Mouse (Mus musculus): ENCODE measurements around the gene Trpm2. TPM values are rescaled to one million over a fixed set of nuclear protein-coding genes. Genes with fewer than 3 reads are reported as not detected.

Gene Trpm2
- polyA plus RNA-seq, 1 experiment from 2014 or later, result 0.59 TPM

DNA sequence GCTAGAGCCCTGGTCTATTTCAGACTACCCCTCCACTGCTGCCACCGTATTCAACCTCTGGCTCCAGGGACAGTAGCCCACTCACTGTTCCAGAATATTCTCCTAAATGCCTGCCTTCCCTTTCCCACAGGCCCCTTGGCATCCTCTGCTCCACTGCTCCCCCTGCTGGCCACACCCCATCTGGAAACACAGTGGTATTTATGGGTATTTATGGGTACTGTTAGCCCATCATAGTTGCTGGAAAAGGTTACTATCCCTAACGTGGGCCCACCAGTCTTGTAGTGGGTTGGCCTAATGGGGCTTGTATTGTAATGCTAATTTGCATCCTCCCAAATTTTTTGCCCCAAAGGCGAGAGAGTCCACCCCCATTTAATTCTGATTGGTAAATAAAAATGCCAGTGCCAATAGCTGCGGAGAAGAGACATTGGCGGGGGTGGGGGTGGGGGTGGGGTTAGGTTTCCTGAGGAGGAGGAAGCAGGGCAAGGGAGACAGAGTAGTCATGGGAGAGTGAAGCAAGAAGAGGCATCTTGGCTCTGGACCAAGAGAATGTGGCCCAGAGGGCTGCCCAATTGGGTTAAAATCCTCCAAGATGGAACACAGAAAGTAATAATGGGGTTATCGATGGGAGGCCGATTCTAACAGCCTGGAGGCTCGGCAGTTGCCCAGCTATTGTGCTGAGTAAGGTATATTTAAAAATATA is 53.6 kb downstream of the Trpm2 start:
- H3K9me3 ChIP-seq (ENCODE audit: low read length), result no peaks in the 10 kb centered on the region
- no peak for ATAC-seq (ENCODE audit: low FRiP score, low TSS enrichment)
- 62% methylated on average over 8 of the region's 8 CpGs for WGBS
- H3K4me3 ChIP-seq (ENCODE audit: low read length), result no peak overlapping the region
- no peak overlapping the region for H3K4me2 ChIP-seq (replicated peaks; ENCODE audit: low read depth, low read length)
- no peaks in the 10 kb centered on the region for H3K36me3 ChIP-seq (ENCODE audit: insufficient read depth, low read length)
- no peak overlapping the region for H3K9ac ChIP-seq (replicated peaks; ENCODE audit: low read length)
- H3K4me1 ChIP-seq (ENCODE audit: insufficient read depth, low read length), result no peaks in the 10 kb centered on the region
- no peaks in the 10 kb centered on the region for H3K27me3 ChIP-seq (ENCODE audit: insufficient read depth, low read length)
- H3K27ac ChIP-seq (ENCODE audit: low read length), result no peak overlapping the region

DNA sequence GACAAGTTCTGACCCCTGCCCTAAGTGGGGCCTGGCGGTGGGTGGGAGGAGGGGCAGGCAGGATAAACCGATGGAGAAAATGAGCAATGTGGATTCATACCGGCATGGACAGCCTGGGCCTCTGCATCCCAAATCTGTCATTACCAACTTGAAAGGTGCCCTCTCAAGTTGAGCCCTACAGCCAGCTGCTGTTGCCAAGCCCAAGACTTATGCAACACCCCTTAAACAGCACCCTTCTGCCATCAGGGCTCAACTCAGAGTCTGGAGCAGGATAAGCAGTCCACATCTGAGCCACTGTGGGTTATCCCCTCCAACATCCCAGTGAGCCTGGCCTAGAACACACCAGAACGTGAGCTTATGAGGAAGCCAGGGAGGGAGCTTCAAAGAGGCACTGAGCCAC is 57.1 kb downstream of the Trpm2 start:
- no peaks in the 10 kb centered on the region for H3K36me3 ChIP-seq (ENCODE audit: insufficient read depth, low read length)
- no peak overlapping the region for H3K9ac ChIP-seq (replicated peaks; ENCODE audit: low read length)
- no peak overlapping the region for H3K27ac ChIP-seq (ENCODE audit: low read length)
- H3K4me3 ChIP-seq (ENCODE audit: low read length), result no peak overlapping the region
- H3K27me3 ChIP-seq (ENCODE audit: insufficient read depth, low read length), result no peaks in the 10 kb centered on the region
- no peaks in the 10 kb centered on the region for H3K4me1 ChIP-seq (ENCODE audit: insufficient read depth, low read length)
- WGBS, result 66% methylated on average over 4 of the region's 4 CpGs
- no peaks in the 10 kb centered on the region for H3K9me3 ChIP-seq (ENCODE audit: low read length)
- no peak for ATAC-seq (ENCODE audit: low FRiP score, low TSS enrichment)
- no peak overlapping the region for H3K4me2 ChIP-seq (replicated peaks; ENCODE audit: low read depth, low read length)

DNA sequence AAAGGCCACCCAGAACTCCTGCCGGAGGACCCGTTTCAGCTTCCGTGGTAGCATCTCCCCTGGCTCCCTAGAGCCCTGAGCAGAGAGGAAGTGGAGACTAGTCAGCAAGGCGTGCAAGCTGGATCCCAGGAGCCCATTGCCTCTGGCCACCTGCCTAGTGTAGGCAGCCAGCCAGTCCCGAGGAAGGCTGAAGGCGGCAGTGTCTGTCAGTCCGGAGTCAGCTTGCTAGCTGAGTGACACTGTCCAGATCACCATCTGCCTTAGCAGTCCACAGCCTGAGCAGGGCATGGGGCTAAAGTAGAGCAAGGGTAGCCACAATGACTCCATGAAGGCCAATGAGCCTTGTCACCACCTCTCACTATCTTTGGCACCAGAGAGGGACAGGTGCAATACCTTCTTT is 57.8 kb downstream of the Trpm2 start:
- H3K4me2 ChIP-seq (replicated peaks; ENCODE audit: low read depth, low read length), result no peak overlapping the region
- H3K4me1 ChIP-seq (ENCODE audit: insufficient read depth, low read length), result no peaks in the 10 kb centered on the region
- H3K9me3 ChIP-seq (ENCODE audit: low read length), result peaks cover 4% of the 10 kb centered on the region; the same call in 1 of the 2 replicates
- WGBS, result 74% methylated on average over 7 of the region's 7 CpGs
- no peak overlapping the region for H3K4me3 ChIP-seq (ENCODE audit: low read length)
- no peak overlapping the region for H3K27ac ChIP-seq (ENCODE audit: low read length)
- H3K36me3 ChIP-seq (ENCODE audit: insufficient read depth, low read length), result no peaks in the 10 kb centered on the region
- ATAC-seq (ENCODE audit: low FRiP score, low TSS enrichment), result no peak
- H3K9ac ChIP-seq (replicated peaks; ENCODE audit: low read length), result no peak overlapping the region
- no peaks in the 10 kb centered on the region for H3K27me3 ChIP-seq (ENCODE audit: insufficient read depth, low read length)

DNA sequence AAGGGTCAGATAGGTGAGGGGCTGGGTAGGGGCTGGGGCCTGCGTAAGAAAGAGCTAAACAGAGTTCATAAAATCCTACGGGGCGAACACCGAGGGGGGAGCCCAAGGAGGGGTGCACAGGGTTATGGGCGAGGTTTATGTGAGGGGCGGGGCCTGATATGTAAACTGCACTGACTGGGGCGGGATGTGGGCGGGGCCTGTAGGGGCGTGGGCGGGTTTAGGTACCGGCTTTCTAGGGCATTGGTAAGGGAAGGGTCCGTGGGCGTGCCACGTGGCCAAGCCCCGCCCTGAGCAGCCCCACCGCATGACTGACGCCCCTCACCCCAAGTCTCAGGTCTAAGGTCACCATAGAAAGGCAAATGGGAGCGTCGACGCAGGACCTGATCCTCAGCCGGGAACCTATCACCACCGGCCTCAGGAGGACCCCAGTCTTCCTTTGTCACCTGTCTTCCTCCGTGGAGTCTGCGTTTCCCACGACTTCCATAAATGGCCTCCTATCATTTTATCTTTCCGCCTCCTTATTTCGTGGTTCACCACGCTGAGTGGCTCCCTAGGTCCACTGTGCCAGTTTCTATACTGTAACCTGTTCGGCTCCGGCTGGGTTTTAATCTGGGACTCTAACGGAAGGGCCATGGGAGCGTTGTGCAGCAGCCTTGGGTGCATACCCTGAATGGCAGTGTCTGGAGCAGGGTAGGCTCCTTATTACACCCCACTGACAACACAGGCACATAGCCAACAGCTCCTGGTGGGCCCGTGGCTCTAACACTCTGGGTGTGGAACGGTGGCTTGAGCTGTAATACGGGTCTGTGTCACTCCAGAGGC is 67.3 kb downstream of the Trpm2 start:
- Histone ChIP-seq H3K36me3 (ENCODE audit: insufficient read depth, low read length) (no peaks in the 10 kb centered on the region), H3K27me3 (ENCODE audit: insufficient read depth, low read length) (no peaks in the 10 kb centered on the region), H3K27ac (ENCODE audit: low read length) (no peak overlapping the region), H3K4me3 (ENCODE audit: low read length) (peak overlapping the region; percentile 74), H3K4me2 (replicated peaks; ENCODE audit: low read depth, low read length) (peak overlapping the region; percentile 90), H3K9me3 (ENCODE audit: low read length) (peaks cover 4% of the 10 kb centered on the region; the same call in 1 of the 2 replicates), H3K9ac (replicated peaks; ENCODE audit: low read length) (peak overlapping the region; percentile 71; the same call in 1 of the 2 replicates), H3K4me1 (ENCODE audit: insufficient read depth, low read length) (peaks cover 17% of the 10 kb centered on the region; the same call in 1 of the 2 replicates)
- ATAC-seq (ENCODE audit: low FRiP score, low TSS enrichment), result peak; percentile 81
- WGBS, result 6% methylated on average over 35 of the region's 35 CpGs

DNA sequence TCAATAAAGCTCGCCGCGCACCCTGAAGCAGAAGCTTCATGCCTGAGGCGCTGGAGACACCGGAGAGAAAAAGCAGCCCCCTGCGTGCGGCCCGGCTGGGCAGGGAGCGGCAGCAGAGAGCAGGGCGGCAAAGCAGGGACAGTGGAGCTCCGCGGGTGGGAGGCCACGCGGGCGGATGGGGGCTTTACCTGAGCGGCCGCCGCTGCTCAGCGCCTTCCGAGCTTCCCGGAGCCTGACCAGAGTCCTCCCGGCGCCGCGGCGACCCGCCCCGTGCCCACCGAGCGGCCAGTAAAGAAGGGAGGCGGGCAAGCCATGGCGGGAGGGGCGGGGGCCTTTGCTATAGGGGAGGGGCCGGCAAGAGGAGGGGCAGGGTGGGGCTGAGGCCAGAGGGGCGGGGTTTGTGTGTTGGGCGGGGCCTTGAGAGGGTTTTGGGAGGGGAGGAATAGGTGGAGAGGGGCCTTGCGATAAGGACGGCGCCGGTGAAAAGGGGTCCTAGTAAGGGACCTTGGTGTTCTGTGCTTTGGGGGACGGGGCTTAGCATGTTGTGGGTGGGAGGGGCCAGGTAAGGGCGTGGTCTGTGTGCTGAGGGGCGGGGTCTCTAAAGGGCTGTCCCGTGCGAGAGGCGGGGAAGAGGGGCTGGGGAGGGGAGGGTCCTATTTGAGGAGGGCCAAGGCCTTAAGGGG is 68.0 kb downstream of the Trpm2 start, which contains the start of gene Lrrc3:
Lrrc3 (minus strand) TSS at position 326 of the 683 bp plus-strand sequence.
- H3K9me3 ChIP-seq (ENCODE audit: low read length), result no peaks in the 10 kb centered on the region
- H3K27me3 ChIP-seq (ENCODE audit: insufficient read depth, low read length), result no peaks in the 10 kb centered on the region
- peak within 1 kb of the TSS; percentile 71 for H3K9ac ChIP-seq (replicated peaks; ENCODE audit: low read length)
- H3K4me3 ChIP-seq (ENCODE audit: low read length), result peak within 1 kb of the TSS; percentile 74
- peak; percentile 83 for ATAC-seq (ENCODE audit: low FRiP score, low TSS enrichment)
- H3K4me1 ChIP-seq (ENCODE audit: insufficient read depth, low read length), result peaks cover 17% of the 10 kb centered on the region; the same call in 1 of the 2 replicates
- H3K36me3 ChIP-seq (ENCODE audit: insufficient read depth, low read length), result no peaks in the 10 kb centered on the region
- peak within 1 kb of the TSS; percentile 90 for H3K4me2 ChIP-seq (replicated peaks; ENCODE audit: low read depth, low read length)
- H3K27ac ChIP-seq (ENCODE audit: low read length), result no peak within 1 kb of the TSS
- under 1% methylated on average over 38 of the region's 46 CpGs for WGBS

DNA sequence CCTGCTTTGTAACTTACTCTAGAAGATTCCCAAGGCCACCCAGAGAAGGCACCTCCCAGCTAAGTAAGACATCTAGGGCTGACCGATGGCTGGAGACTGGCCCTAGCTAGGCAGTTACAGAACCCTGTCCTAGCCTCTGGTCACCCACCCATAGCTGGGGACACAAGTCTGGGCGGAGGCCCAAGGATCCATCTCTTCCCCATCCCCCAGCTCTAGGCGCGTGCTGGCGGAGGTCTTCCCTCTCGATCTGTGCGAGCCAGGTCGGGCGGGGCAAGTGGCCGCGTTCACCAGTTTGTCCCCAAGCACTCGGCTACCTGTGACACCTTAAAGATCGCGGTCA is 68.5 kb downstream of the Trpm2 start:
- no peaks in the 10 kb centered on the region for H3K27me3 ChIP-seq (ENCODE audit: insufficient read depth, low read length)
- no peak overlapping the region for H3K27ac ChIP-seq (ENCODE audit: low read length)
- peak overlapping the region; percentile 90 for H3K4me2 ChIP-seq (replicated peaks; ENCODE audit: low read depth, low read length)
- WGBS, result 1% methylated on average over 14 of the region's 14 CpGs
- no peaks in the 10 kb centered on the region for H3K9me3 ChIP-seq (ENCODE audit: low read length)
- ATAC-seq (ENCODE audit: low FRiP score, low TSS enrichment), result peak; percentile 32
- peak overlapping the region; percentile 71 for H3K9ac ChIP-seq (replicated peaks; ENCODE audit: low read length)
- no peaks in the 10 kb centered on the region for H3K36me3 ChIP-seq (ENCODE audit: insufficient read depth, low read length)
- H3K4me1 ChIP-seq (ENCODE audit: insufficient read depth, low read length), result peaks cover 17% of the 10 kb centered on the region; the same call in 1 of the 2 replicates
- peak overlapping the region; percentile 74 for H3K4me3 ChIP-seq (ENCODE audit: low read length)

DNA sequence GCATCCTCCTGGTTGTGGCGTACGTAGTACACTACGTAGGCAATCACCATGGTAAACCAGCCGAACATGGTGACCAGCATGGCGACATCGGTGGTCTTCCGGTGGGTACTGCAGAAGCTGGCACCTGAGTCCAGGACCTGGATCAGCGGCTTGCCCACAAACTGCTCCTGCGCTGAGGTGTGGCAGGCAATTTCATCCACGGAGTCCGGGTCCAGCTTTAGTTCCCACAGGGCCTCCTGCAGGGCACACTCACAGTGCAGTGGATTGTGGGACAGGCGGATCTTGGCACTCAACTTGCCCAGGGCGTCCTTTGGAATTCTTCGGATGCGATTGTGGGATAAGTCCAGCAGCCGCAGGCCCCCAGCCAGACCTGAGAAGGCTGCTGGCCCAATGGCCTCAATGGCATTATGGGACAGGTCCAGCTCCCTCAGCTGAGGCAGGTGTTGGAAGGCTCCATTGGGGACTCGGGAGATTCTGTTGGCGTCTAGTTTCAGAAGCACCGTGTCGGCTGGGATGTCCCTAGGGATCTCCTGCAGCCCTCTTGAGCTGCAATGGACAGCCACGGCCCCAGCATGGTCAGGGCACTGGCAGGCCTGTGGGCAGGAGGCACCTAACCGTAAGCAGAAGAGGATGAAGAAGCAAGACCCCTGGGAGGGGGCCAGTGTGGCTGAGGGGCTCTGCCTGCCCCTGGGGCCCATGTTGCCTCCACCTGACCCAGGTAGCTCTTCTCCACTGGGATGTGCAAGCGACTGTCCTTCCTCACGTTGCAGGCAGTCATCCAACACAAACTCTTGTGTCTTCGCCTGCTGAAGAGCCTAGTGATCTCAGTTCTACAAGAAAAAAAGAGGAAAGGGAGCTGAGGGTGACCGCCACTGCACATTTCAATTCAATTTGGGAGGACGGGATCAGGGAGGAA is 69.2 kb downstream of the Trpm2 start:
- Histone ChIP-seq H3K27ac (ENCODE audit: low read length) (no peak overlapping the region), H3K4me2 (replicated peaks; ENCODE audit: low read depth, low read length) (peak overlapping the region; percentile 90), H3K4me3 (ENCODE audit: low read length) (peak overlapping the region; percentile 74), H3K4me1 (ENCODE audit: insufficient read depth, low read length) (peaks cover 17% of the 10 kb centered on the region; the same call in 1 of the 2 replicates), H3K9me3 (ENCODE audit: low read length) (no peaks in the 10 kb centered on the region), H3K27me3 (ENCODE audit: insufficient read depth, low read length) (no peaks in the 10 kb centered on the region), H3K36me3 (ENCODE audit: insufficient read depth, low read length) (no peaks in the 10 kb centered on the region), H3K9ac (replicated peaks; ENCODE audit: low read length) (peak overlapping the region; percentile 71)
- WGBS, result 84% methylated on average over 27 of the region's 27 CpGs
- no peak for ATAC-seq (ENCODE audit: low FRiP score, low TSS enrichment)

DNA sequence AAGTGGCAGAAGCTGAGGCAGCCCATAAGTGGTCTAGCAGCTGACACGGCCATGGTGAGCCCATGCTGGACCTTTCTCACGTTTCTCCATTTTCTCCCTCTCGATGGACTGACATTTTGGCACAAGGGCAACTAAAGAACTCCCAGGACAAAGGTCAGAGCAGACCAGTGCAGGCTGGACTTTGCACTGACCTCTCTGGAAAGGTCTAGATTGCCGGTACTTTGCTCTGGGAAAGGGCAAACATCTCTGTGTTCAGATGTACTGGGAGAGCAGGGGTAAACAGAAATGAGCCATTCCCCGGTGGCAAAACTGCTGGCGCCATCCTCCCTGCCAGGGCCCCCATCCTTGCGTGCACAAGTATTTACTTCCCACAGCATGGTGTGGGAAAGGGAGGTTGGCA is 70.2 kb downstream of the Trpm2 start:
- 78% methylated on average over 7 of the region's 7 CpGs for WGBS
- ATAC-seq (ENCODE audit: low FRiP score, low TSS enrichment), result no peak

DNA sequence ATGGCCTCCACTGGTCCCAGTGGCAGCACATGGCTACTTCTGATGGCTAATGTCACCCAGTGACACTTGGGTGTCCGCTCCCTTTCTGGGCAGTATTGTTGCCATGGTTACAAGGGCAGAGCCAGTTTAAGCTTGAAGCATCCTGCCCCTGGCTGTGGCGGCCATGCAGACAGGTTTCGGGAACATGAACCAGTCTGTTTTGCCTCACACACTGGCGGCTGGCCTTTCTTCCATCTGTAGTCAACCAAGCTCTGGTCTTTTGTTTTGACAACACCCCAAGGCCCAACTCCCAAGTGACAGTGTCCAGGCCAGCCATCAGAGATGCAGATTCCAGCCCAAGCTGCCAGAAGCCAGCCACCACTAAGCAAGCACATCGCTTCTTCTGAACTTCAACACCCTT is 74.8 kb downstream of the Trpm2 start:
- Histone ChIP-seq H3K9me3 (ENCODE audit: low read length) (no peaks in the 10 kb centered on the region), H3K9ac (replicated peaks; ENCODE audit: low read length) (no peak overlapping the region), H3K36me3 (ENCODE audit: insufficient read depth, low read length) (no peaks in the 10 kb centered on the region), H3K4me1 (ENCODE audit: insufficient read depth, low read length) (no peaks in the 10 kb centered on the region), H3K4me2 (replicated peaks; ENCODE audit: low read depth, low read length) (no peak overlapping the region), H3K4me3 (ENCODE audit: low read length) (no peak overlapping the region), H3K27me3 (ENCODE audit: insufficient read depth, low read length) (no peaks in the 10 kb centered on the region), H3K27ac (ENCODE audit: low read length) (no peak overlapping the region)
- no peak for ATAC-seq (ENCODE audit: low FRiP score, low TSS enrichment)
- 64% methylated on average over 5 of the region's 5 CpGs for WGBS

More for the DNA sequence above, 70.2 kb downstream of the Trpm2 start:
- H3K27ac ChIP-seq (ENCODE audit: low read length), result no peak overlapping the region
- no peak overlapping the region for H3K9ac ChIP-seq (replicated peaks; ENCODE audit: low read length)
- no peak overlapping the region for H3K4me2 ChIP-seq (replicated peaks; ENCODE audit: low read depth, low read length)
- H3K36me3 ChIP-seq (ENCODE audit: insufficient read depth, low read length), result no peaks in the 10 kb centered on the region
- peaks cover 17% of the 10 kb centered on the region; the same call in 1 of the 2 replicates for H3K4me1 ChIP-seq (ENCODE audit: insufficient read depth, low read length)
- H3K4me3 ChIP-seq (ENCODE audit: low read length), result no peak overlapping the region
- no peaks in the 10 kb centered on the region for H3K9me3 ChIP-seq (ENCODE audit: low read length)
- H3K27me3 ChIP-seq (ENCODE audit: insufficient read depth, low read length), result no peaks in the 10 kb centered on the region
